Mouse (Mus musculus) small intestine, adult 2 months (tissue): ENCODE results near the gene Tmem107.

Experiments
- CTCF ChIP-seq: fragments of 200-500 bp; IDR thresholded peaks from 2 replicates; pipeline ENCODE4 v1.5.1; 2012; ENCODE audit warnings: low read depth, mild to moderate bottlenecking, control low read depth, inconsistent platforms, low read length, moderate library complexity, mixed read lengths; ENCODE audit not compliant: insufficient replicate concordance, insufficient read length; ENCODE audit errors: extremely low read depth
- POLR2A ChIP-seq: fragments of 200-500 bp; IDR thresholded peaks from 2 replicates; pipeline ENCODE4 v1.6.1; 2012; ENCODE audit warnings: low read depth, mild to moderate bottlenecking, control low read depth, inconsistent platforms, low read length, moderate library complexity

- TF ChIP-seq POLR2A (no peak), CTCF (no peak)
Observed at GRCm38 (mm10) chr11:69066163-69066861, 4.3 kb upstream of the Tmem107 start.
